Mouse (Mus musculus): ENCODE data around the gene Dusp3. TPM values are rescaled to one million over a fixed set of nuclear protein-coding genes. Genes with fewer than 3 reads are reported as not detected.

The Dusp3 gene
- polyA plus RNA-seq, 1 experiment, result 13.3 TPM

DNA sequence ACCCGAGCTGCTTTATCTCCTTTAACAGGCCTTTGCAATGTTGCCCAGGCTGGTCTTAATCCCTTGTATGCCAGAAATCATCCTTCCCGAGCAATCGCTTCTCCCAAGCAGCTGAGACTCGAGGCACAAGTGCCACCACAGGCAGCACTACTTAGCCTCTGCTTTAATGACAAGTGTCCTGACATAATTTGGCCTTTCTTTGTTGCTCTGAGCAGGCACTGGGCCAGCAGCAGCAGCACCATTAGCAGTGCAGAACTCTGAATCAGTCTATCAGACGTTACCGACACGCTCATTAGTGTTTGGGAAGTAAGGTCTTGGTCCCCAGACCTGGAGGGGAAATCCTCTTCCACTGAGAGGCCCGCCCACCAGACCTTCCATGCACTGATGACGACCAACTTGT, 32.9 kb upstream of the Dusp3 start:
- TF ChIP-seq CTCF (IDR thresholded peaks at IDR 0.05; ENCODE audit: low read depth, low read length) (no peak), POLR2A (IDR thresholded peaks at IDR 0.05; ENCODE audit: insufficient read depth, low read length) (no peak), EP300 (IDR thresholded peaks at IDR 0.05; ENCODE audit: insufficient read depth, low read depth, low read length) (no peak)
- no peaks in the 10 kb centered on the region for H3K4me1 ChIP-seq (ENCODE audit: control insufficient read depth, insufficient read depth, low read length)
- no peak overlapping the region for H3K9ac ChIP-seq (ENCODE audit: low read depth, poor library complexity, severe bottlenecking)
- no peaks in the 10 kb centered on the region for H3K27me3 ChIP-seq (ENCODE audit: control insufficient read depth, insufficient read depth, low read length, poor library complexity, severe bottlenecking)
- no peaks in the 10 kb centered on the region for H3K9me3 ChIP-seq (replicated peaks; ENCODE audit: control insufficient read depth, insufficient read depth, low read length, poor library complexity, severe bottlenecking)
- no peak overlapping the region for H3K4me3 ChIP-seq (ENCODE audit: low read depth, low read length)
- no peak overlapping the region for H3K27ac ChIP-seq (ENCODE audit: insufficient read depth, low read length)
- no peaks in the 10 kb centered on the region for H3K36me3 ChIP-seq (ENCODE audit: control insufficient read depth, insufficient read depth, low read length, poor library complexity, severe bottlenecking)

DNA sequence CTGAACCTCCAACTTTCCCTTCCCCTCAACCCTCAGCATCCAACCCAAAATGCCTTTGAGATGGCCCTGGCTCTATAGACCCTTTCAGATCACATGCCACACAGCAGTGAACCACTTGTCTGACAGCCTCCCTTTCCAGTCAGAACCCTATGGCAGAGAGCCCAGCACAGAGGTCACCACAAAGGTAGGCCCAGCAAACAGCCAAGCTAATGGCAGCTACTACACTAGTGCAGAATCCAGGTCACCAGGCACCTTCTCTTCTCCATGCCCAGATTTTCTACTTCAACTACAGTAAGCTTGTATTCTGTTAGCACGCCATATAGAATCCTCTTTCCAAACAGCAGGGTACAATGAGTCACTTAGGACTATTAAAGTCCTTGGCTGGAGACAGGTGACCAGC, 29.3 kb upstream of the Dusp3 start:
- no peak overlapping the region for H3K9ac ChIP-seq (ENCODE audit: low read depth, poor library complexity, severe bottlenecking)
- no peak overlapping the region for H3K27ac ChIP-seq (ENCODE audit: insufficient read depth, low read length)

DNA sequence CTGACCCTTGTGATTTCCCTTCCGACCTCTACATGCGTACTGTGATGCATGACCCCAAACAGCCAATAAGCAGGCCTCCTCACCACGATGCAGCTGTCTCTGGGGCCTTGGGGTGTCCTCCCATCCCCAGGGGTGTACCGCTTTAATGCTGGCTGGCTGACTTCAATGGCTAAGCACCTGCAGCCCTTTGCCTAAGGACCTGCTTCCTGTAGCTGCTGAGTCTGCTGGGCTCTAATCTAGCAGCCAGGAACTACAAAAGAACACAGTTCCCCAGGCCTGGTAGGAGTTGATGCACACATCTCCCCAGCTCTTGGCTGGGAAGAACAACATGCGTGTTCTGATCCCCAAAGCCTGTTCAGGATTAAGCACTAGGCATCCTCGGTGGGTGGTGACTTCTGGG, 28.7 kb upstream of the Dusp3 start:
- Histone ChIP-seq H3K27me3 (ENCODE audit: control insufficient read depth, insufficient read depth, low read length, poor library complexity, severe bottlenecking) (no peaks in the 10 kb centered on the region), H3K4me1 (ENCODE audit: control insufficient read depth, insufficient read depth, low read length) (no peaks in the 10 kb centered on the region), H3K4me3 (ENCODE audit: low read depth, low read length) (no peak overlapping the region), H3K36me3 (ENCODE audit: control insufficient read depth, insufficient read depth, low read length, poor library complexity, severe bottlenecking) (no peaks in the 10 kb centered on the region), H3K9me3 (replicated peaks; ENCODE audit: control insufficient read depth, insufficient read depth, low read length, poor library complexity, severe bottlenecking) (no peaks in the 10 kb centered on the region), H3K27ac (ENCODE audit: insufficient read depth, low read length) (no peak overlapping the region), H3K9ac (ENCODE audit: low read depth, poor library complexity, severe bottlenecking) (no peak overlapping the region)
- TF ChIP-seq CTCF (IDR thresholded peaks at IDR 0.05; ENCODE audit: low read depth, low read length), result no peak
- no peak for TF ChIP-seq EP300 (IDR thresholded peaks at IDR 0.05; ENCODE audit: insufficient read depth, low read depth, low read length)
- no peak for TF ChIP-seq POLR2A (IDR thresholded peaks at IDR 0.05; ENCODE audit: insufficient read depth, low read length)

More for the DNA sequence above, 29.3 kb upstream of the Dusp3 start:
- no peak overlapping the region for H3K4me3 ChIP-seq (ENCODE audit: low read depth, low read length)
- no peaks in the 10 kb centered on the region for H3K36me3 ChIP-seq (ENCODE audit: control insufficient read depth, insufficient read depth, low read length, poor library complexity, severe bottlenecking)
- TF ChIP-seq POLR2A (IDR thresholded peaks at IDR 0.05; ENCODE audit: insufficient read depth, low read length) (no peak), CTCF (IDR thresholded peaks at IDR 0.05; ENCODE audit: low read depth, low read length) (no peak), EP300 (IDR thresholded peaks at IDR 0.05; ENCODE audit: insufficient read depth, low read depth, low read length) (no peak)
- H3K9me3 ChIP-seq (replicated peaks; ENCODE audit: control insufficient read depth, insufficient read depth, low read length, poor library complexity, severe bottlenecking), result no peaks in the 10 kb centered on the region
- H3K27me3 ChIP-seq (ENCODE audit: control insufficient read depth, insufficient read depth, low read length, poor library complexity, severe bottlenecking), result no peaks in the 10 kb centered on the region
- no peaks in the 10 kb centered on the region for H3K4me1 ChIP-seq (ENCODE audit: control insufficient read depth, insufficient read depth, low read length)

DNA sequence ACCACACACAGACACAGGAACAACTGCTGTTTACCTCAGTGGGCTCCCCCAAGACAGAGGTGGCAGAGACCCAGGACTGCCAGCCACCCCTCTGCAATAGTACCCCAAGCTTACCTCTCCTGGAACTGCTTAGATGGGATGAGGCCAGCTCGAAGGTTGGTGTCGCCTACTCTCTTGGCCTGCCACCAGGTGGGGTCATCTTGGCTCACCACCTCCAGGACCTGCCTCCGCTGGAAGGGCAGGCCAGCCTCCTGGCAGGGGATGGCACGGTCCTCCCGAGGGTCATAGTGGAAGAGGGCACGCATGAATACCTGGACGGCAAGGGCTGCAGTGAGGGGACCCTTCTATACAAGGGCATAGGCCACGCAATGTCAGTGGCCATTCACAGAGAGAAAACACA, 26.4 kb upstream of the Dusp3 start:
- H3K27ac ChIP-seq (ENCODE audit: insufficient read depth, low read length), result no peak overlapping the region
- no peaks in the 10 kb centered on the region for H3K9me3 ChIP-seq (replicated peaks; ENCODE audit: control insufficient read depth, insufficient read depth, low read length, poor library complexity, severe bottlenecking)
- H3K4me1 ChIP-seq (ENCODE audit: control insufficient read depth, insufficient read depth, low read length), result no peaks in the 10 kb centered on the region
- no peaks in the 10 kb centered on the region for H3K27me3 ChIP-seq (ENCODE audit: control insufficient read depth, insufficient read depth, low read length, poor library complexity, severe bottlenecking)
- no peaks in the 10 kb centered on the region for H3K36me3 ChIP-seq (ENCODE audit: control insufficient read depth, insufficient read depth, low read length, poor library complexity, severe bottlenecking)
- H3K4me3 ChIP-seq (ENCODE audit: low read depth, low read length), result no peak overlapping the region
- no peak for TF ChIP-seq EP300 (IDR thresholded peaks at IDR 0.05; ENCODE audit: insufficient read depth, low read depth, low read length)
- no peak for TF ChIP-seq CTCF (IDR thresholded peaks at IDR 0.05; ENCODE audit: low read depth, low read length)
- no peak for TF ChIP-seq POLR2A (IDR thresholded peaks at IDR 0.05; ENCODE audit: insufficient read depth, low read length)
- H3K9ac ChIP-seq (ENCODE audit: low read depth, poor library complexity, severe bottlenecking), result no peak overlapping the region

DNA sequence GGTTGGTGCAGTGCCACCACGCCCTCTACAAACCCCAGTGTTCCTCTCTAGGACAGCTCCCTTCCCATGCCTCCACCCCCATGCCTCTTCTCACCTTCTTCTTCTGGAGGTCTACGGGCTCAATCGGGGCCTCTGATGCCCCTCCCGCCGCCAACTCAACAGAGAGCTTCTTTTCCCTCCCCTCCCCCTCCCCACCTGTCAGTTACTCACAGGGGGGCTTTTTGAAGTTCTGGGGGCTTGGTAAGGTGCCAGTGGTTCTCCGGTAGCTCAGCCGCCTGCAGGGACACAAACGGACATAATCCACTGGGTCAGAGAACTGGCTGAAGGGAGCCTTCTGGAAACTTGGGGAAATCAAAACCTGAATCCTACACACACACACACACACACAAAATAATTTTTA, 24.7 kb upstream of the Dusp3 start:
- H3K36me3 ChIP-seq (ENCODE audit: control insufficient read depth, insufficient read depth, low read length, poor library complexity, severe bottlenecking), result no peaks in the 10 kb centered on the region
- no peak overlapping the region for H3K27ac ChIP-seq (ENCODE audit: insufficient read depth, low read length)
- TF ChIP-seq EP300 (IDR thresholded peaks at IDR 0.05; ENCODE audit: insufficient read depth, low read depth, low read length), result no peak
- no peak for TF ChIP-seq CTCF (IDR thresholded peaks at IDR 0.05; ENCODE audit: low read depth, low read length)
- no peak for TF ChIP-seq POLR2A (IDR thresholded peaks at IDR 0.05; ENCODE audit: insufficient read depth, low read length)
- H3K9ac ChIP-seq (ENCODE audit: low read depth, poor library complexity, severe bottlenecking), result no peak overlapping the region
- no peaks in the 10 kb centered on the region for H3K9me3 ChIP-seq (replicated peaks; ENCODE audit: control insufficient read depth, insufficient read depth, low read length, poor library complexity, severe bottlenecking)
- no peaks in the 10 kb centered on the region for H3K27me3 ChIP-seq (ENCODE audit: control insufficient read depth, insufficient read depth, low read length, poor library complexity, severe bottlenecking)
- H3K4me1 ChIP-seq (ENCODE audit: control insufficient read depth, insufficient read depth, low read length), result no peaks in the 10 kb centered on the region
- H3K4me3 ChIP-seq (ENCODE audit: low read depth, low read length), result no peak overlapping the region

DNA sequence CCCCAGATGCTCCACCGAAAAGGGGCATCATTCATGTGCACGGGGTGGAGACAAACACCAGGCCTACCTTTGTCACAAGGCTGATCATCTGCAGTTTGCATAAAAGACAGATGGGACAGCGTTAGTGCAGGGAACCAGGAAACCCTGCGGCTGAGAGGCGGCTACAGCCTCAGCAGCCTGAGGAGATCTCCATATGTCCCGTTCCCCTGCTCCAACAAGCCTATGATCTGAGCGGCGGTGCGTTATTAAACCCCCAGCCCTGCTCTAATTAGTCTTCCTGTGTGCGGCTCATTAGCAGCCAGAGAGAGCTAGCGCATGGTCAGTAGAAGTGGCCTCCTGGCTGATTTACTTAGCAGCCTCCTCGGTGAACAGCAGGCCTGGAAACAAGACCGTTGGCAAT, 23.3 kb upstream of the Dusp3 start:
- Histone ChIP-seq H3K9ac (ENCODE audit: low read depth, poor library complexity, severe bottlenecking) (no peak overlapping the region), H3K36me3 (ENCODE audit: control insufficient read depth, insufficient read depth, low read length, poor library complexity, severe bottlenecking) (no peaks in the 10 kb centered on the region)

More for the DNA sequence above, 23.3 kb upstream of the Dusp3 start:
- Histone ChIP-seq H3K27ac (ENCODE audit: insufficient read depth, low read length) (no peak overlapping the region), H3K4me3 (ENCODE audit: low read depth, low read length) (no peak overlapping the region), H3K27me3 (ENCODE audit: control insufficient read depth, insufficient read depth, low read length, poor library complexity, severe bottlenecking) (no peaks in the 10 kb centered on the region), H3K4me1 (ENCODE audit: control insufficient read depth, insufficient read depth, low read length) (no peaks in the 10 kb centered on the region), H3K9me3 (replicated peaks; ENCODE audit: control insufficient read depth, insufficient read depth, low read length, poor library complexity, severe bottlenecking) (no peaks in the 10 kb centered on the region)
- TF ChIP-seq EP300 (IDR thresholded peaks at IDR 0.05; ENCODE audit: insufficient read depth, low read depth, low read length) (no peak), POLR2A (IDR thresholded peaks at IDR 0.05; ENCODE audit: insufficient read depth, low read length) (no peak), CTCF (IDR thresholded peaks at IDR 0.05; ENCODE audit: low read depth, low read length) (no peak)
